Mouse (Mus musculus) ES-Bruce4 (cell line): Measurements from ENCODE around the gene Pcsk5.

Experiments used
- CTCF ChIP-seq: IDR thresholded peaks from one replicate; pipeline ENCODE4 v1.8.1; 2011; ENCODE audit warnings: low read depth, low read length
- EP300 ChIP-seq: IDR thresholded peaks from 2 replicates; pipeline ENCODE4 v1.6.1; 2011; ENCODE audit warnings: low read depth, low read length; ENCODE audit not compliant: insufficient read depth

GRCm38 (mm10) chr19:17848417-17848816 is 11.0 kb upstream of the Pcsk5 start:
- TF ChIP-seq CTCF (no peak), EP300 (no peak)
